Mouse (Mus musculus) monocyte, adult 5-6 weeks (primary cell): Measurements from ENCODE around the gene Sorcs3. TPM values are rescaled to one million over a fixed set of nuclear protein-coding genes. Genes with fewer than 3 reads are reported as not detected.

Experiments
- ATAC-seq: fragments of 153-309, 156-312 bp; replicated peaks from 2 replicates; pipeline ENCODE4 v1.8.0; 2017; ENCODE audit warnings: mild to moderate bottlenecking; ENCODE audit not compliant: low TSS enrichment, insufficient number of reproducible peaks, severe bottlenecking, poor library complexity, low FRiP score
- total RNA-seq: library from RNA; stranded (forward); fragments of 200-1000, 200-491, 200-594 nt; gene quantifications from 3 replicates; pipeline ENCODE4 v1.2.3, GENCODE M21; 2017

Sorcs3 gene
- total RNA-seq, 1 experiment from 2014 or later = not detected

DNA sequence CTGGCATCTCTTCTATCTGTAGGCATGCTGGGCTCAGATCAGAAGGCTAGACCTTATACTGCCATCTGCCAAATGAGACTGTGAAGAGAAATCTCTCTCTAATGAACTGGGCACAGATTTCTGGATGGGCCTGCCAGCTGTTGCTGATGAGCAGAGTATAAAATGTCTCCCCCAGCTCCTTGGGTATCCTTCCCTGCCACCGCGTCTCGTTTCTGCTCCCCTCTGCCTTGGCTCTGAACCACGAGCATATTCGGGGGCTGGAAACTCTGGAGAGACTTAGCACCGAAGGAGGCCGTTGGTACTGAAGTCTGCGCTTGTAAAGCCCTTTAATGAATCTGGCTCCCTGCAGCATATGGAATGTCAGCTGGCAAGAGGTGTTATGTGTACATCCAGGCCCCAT is 74.4 kb downstream of the Sorcs3 start:
- ATAC-seq = no peak

DNA sequence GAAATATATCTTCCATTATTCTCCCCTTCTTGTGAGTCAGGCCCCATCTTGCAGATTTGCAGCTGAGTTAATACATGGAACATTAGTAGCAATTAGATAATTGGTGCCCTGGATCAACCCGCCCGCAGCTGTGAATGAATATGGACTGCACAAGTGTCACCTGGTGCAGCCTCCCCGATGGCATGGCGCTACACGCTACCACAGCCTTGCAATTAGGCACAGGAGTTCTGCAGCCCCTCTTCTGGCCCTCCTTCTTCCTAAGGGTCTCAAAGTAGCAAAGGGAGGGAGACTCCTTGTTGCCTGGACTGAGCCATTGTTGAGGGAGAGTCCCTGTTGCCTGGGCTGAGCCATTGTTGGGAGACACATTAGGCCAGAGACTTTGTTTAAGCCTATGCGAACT is 76.4 kb downstream of the Sorcs3 start:
- no peak for ATAC-seq

DNA sequence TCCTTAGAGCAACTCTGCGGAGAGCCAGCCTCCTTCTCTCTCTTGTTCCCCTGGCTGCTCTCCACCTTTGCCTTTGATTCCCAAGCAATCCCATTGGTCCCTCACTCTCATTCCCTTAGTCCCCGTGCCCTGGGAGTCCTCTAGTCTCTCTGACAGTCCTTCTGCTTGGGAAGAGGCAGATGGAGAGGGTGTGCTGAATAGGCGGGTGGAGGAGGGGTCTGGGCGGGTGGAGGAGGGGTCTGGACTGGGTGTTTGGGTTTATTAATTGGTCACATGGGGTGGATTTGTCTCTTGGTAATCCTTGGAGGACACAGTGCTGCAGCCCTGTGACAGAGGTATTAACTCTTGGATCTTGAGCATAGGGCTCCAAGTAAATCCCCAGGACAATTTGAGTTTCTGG is 77.4 kb downstream of the Sorcs3 start:
- no peak for ATAC-seq

DNA sequence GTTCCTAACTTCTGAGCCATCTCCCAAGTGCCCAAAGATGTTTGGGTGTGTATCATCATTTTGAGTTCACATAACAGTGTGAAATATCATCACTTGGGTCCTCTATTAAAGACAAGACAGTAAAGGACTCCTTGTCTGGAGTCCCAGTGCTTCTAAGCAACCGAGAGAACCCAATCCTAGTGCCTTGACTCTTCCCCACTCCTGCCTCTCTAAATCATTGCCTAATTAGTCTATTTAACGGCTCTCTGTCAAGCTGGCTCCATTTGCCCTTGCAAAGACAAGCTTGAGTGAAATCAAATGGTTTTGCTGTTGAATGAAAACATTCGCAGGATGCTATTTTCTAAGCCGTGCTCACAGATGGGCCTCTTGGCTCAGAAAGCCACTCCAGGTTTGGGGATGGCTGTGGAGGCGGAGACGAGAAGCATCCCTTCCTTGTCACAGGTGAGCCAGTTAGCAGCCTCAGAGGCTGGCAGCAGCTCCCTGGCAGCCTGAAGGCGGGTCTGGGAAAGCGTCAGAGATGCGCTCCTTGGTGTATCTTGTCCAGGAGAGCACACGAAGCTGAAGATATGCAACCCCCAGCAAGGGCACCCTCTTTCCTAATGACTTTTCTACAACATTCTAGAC is 79.9 kb downstream of the Sorcs3 start:
- ATAC-seq = no peak

DNA sequence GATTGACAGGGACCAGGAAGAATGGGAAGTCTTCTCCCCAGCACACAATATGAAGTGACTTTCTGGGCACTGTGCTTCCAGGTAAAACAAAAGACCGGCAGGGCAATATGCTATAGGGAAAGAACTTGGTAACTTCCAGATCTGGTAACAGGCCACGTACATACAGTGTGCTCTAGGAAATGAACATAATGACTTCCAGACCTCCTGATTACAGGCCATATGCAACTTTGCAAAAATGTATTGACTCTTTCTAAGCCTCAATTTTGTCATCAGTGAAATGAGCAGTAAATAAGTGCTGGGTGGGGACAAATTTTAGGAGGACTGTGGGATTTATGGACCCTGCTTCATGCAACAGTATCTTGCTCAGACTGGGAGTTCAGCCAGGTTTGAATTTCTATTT is 88.4 kb downstream of the Sorcs3 start:
- no peak for ATAC-seq

DNA sequence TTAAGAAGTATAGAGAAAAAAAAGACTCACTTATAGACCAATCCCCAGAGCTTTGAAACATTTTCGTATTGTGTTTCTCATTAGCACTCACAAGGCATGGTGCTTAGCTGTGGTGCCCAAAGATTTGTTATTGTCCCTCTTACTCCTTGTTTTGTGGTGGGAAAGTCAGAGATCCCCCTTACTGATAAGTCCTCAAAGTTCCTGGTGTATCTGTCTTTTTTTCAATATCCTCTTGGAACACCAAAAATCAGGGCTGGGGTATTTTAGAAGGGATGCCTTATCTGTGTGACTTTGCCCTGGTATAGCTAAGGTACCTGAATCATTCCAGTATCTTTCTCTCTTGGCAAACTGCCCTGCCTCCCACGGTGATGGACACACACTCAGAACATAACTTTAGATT is 92.6 kb downstream of the Sorcs3 start:
- no peak for ATAC-seq

DNA sequence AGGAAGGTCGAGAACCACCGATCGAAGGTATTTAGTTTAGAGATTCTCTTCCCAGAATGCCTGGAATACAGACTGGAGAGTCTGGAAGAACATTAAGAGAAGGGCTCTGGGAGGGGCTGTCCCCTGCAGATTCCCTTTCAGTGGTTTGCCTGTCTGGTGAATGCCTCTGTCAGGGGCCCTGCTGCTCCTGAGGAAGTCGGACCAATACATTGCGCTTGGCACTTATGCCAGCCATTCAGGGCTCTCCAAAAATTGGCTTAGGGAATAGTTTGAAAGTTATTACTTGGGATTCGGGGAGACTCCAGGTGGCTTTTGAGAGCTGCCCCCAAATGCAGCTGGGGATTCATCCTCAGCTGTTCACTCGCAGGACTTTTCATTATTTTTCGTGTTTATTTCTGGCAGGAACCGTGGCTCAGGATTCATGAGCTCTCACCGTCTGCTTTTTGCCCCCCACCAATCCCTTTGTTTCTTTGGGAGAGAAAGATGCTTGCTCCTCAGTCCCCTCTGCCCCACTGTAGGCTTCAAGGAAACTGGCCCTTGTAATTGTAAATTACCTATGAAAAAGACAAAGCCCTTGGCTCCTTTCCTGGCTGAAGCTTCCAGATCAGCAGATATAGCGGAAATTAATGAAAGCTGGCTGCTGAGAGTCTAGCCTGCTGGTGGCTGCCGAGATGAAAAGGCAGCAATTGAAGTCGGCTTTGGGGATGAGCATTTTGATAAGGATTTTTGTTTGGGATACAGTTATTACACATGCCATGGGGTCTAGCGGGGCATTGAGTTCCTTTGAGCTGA is 94.8 kb downstream of the Sorcs3 start:
- no peak for ATAC-seq

DNA sequence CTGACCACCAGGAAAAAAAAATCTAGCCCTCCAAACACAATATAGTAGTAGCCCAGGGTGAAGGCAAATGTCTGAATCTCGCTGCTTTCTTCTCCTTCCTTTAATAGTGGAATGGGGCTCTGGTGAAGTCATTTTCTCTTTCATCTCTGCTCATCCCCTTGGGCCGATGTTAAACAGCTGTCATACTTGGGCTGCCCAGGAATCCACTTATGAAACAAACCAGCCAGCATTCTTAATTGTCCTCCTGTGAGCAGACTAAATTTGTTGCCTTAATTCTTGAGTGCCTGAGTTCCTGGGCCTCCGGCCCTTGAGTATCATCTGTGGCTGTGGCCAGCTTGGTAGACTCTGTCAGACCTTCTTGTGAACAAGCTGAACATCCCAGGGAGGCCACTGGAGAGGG is 95.5 kb downstream of the Sorcs3 start:
- ATAC-seq = no peak

DNA sequence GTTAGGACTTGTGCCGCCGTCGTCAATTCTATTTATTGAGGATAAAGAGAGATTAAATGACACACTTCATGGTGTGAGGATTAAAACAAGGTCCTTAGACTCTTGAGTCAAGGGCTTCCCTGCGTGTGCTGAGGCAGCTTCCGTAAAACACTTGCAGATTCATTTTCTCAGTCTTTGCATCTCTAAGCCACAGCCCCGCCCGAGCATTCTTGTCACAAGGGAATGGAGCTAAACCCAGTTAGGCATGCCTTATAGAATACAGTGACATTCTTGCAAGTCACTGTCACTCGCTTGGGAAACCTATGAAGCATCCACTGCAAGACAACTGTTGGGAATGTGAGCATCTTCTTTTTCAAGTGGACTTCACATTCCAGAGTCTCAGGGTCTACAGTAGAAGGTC is 102.5 kb downstream of the Sorcs3 start:
- ATAC-seq = no peak

DNA sequence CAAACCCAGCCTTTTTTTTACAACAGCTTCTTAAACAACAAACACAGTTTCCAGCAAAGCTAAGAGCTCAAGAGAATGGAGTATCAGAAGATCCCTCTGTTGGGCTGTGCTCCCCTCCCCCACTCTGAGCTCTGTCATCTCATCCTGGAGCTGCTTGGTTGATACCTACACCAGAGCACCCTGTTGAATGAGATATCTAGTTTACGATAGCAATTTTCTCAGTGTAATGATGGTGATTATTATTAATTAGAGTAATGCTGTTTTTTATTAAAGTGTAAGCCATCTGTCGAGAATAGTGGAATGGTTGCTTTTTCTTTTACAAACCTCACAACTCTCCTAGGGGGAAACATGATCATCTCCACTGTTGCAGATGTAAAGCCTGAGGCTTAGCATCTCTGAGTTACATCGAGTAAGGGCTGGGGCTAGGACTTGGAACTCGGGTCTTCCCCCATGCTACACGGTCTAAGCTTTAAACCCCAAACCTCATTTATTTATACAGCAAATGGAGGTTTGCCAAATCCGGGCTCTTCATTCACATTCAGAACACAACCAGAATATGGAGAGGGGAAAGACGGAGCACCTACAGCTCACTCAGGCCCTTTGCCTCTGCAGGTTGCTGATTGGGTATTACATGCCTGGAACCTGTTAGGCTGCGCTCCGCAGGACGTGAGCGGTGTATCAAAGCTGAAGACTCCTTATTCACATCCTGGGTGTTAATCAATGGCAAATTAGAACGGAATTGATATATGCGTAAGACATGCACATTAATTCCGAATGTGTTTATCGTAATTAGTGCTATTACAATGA is 103.9 kb downstream of the Sorcs3 start:
- ATAC-seq = no peak

DNA sequence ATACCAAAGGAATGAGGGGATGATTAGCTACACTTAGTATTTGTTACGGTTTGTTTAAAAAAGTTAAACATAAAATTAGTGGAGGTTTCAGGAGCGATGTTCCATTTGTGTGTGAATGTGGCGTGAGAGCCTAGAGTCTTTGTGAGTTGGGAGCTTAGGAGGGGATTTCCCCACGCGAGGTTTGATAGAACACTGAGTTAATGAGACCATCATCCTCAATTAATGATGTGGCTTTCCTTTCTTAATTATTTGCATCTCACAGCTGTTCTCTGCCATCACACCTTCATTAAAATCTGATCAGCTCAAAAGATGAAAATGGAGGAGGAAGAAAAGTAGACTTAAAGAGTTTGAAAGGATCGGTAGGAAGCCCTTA is 104.5 kb downstream of the Sorcs3 start:
- no peak for ATAC-seq

DNA sequence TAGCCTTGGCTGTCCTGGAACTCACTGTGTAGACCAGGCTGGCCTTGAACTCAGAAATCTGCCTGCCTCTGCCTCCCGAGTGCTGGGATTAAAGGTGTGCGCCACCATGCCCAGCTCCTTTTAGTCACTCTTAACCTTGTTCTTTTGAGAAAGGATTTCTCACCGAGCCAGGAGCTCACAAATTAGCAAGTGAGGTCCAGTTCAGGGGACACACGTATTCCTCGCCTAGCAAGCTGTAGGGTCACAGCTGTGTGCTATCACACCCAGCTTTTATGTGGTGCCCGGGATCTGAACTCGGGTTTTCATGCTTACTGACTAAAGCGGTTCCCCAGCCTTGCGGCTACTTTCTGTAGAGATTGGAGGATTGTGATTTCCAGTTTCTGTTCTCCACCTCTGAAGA is 108.0 kb downstream of the Sorcs3 start:
- no peak for ATAC-seq

DNA sequence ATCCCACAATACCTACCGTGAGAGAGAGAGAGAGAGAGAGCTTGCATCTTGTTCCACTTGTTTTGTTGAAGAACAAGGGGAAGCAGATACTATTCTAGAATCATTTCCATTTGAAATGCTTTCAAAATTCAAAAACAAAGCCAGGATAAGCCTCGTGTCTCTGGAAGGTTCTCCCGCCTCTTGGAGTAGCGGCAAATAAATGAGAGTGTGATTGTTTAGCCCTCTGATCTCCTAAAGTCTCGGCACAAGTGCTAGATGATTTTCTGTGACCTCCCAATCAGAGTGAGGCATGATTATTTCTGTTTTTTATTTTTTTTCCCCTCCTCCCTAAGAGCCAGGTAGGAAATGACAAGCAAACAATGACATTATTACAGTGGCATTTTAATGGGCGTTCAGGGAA is 121.3 kb downstream of the Sorcs3 start:
- no peak for ATAC-seq

DNA sequence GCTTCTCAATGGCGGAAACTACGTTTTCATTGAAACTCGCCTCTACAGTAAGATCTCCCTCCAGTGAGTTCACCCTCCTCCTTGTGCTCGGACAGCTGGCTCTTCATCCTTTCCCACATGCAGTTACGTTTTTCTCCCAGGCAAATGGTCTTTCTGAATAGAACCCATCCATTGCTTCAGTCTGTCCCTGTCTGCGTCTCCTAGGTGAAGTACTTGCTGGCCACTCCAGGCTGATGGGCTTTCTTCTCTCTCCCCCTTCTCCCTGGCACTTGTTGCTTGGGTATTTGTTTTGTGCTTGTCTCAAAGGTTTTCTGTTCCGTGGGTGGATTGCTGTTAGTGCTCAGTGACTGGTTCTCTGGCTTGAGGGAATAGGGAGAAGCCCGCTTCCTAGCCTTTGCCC is 122.3 kb downstream of the Sorcs3 start:
- no peak for ATAC-seq

DNA sequence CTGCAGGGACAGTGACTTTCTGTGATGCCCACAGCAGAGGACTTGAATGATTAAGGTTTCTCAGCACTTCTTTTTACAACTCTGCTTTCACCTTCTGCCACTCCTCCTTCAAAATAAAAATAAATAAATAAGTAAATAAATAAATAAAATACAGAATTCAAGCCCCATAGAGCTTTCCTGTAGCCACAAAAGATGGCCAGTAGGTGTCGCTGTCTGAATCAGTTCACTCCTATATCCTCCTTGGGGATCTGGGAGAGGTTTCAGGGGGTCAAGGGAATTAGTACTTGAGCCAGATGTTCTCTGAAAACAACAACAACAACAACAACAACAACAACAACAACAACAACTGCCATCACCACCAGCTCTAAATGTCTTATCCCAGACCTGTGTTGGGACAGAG is 125.8 kb downstream of the Sorcs3 start:
- ATAC-seq = no peak

DNA sequence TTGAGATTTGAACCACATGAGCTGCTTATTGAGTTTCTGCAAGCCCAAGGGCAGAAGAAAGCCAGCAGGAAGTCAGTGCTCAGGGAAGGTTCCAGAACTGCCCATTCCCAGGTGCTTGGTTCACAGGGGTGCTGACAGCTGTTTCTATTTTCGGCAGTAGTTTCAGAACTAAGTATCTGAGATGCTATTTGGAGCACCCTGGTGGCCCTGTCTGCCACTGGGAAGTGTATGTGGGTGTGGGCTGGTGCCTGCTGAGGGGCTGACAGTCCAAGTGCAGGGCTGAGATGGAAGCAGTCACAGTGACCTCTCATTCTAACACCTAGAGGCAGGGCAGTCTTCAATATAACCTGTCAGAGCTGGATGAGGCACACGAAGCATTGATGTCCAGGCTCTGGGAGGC is 127.3 kb downstream of the Sorcs3 start:
- no peak for ATAC-seq

DNA sequence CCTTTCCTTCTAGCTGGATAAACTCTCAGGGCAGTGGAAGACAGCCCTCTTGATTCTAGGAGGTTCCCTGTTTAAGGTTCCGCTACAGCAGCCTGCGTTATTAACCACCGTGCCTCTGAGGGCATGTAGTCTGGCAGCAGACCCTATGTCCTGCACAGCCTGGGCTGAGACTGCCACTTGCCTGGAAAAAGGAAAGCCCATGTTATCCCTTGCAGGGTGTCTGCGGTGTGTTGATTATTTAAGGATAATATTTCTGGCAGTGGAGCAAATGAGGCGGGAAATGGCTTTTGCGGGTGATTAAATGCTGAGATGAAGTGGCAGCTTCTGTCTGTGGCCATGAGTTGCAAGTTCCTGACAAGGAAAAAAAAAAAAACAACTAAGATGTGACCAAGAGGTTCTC is 131.6 kb downstream of the Sorcs3 start:
- no peak for ATAC-seq

DNA sequence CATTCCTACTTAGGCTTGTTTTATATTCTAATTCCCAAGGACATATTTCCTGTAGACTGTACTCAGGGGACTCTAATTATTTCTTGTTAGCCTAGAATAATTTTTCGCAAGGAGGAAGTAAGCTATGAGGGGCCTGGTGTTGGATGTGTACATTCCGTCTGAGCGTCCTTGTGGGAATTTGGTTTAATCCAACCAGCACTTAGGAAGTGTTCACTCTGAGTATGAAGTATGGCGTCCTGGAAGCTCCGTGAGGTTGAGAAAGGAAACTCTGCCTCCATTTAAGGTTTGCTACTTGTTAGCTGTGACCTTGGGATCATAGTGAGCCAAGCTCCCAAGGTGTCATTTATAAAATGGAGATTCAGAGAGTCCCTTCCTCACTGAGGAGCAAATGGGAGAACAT is 132.3 kb downstream of the Sorcs3 start:
- no peak for ATAC-seq

DNA sequence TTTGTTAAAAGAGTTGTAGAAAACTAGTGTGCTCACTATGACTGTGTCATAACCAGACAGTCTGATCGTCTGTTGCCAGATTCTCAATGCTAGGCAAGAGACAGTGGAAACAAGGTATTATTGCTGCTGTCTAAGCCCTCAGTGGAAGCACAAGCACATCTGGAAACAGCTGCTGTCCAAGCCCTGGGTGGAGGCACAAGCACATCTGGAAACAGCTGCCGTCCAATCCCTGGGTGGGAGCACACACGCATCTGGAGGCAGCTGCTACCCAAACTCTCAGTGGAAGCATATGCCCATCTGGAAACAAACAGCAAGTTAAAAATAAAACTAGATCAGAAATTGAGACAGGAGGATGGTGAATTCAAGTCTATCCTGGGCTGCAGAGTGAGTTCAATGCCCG is 136.9 kb downstream of the Sorcs3 start:
- no peak for ATAC-seq

DNA sequence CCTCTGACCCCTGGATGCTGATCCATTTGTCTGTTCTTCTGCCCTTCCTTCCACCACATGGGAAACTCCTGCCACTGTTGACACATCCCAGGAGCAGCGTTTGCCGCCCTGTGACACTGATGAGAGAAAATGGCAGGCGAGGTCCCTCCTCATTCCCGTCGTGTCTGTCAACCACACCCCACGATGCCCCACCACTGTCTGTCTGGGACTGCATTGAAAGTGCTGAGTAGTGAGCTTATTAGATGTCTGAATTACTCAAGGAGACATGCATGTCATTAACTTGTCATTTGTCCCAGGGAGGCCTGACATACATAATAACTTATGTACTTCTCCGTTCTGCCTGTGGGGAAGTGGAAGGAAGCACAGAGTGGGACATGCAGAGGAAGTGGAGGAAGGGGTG is 137.6 kb downstream of the Sorcs3 start:
- no peak for ATAC-seq
